8 mouse cellular contexts compared by ENCODE assay signal in genomic region chr17:47737271-47738065, GRCm38 (mm10). TPM values are rescaled to one million over a fixed set of nuclear protein-coding genes. Genes with fewer than 3 reads are reported as not detected.
DNase-seq lines count a peak whose midpoint lies in the region; ATAC-seq and TF ChIP-seq lines count a peak whose summit lies in the region.

No protein-coding gene starts in this region.

- peak overlapping the region; percentile 54 for H3K4me3 ChIP-seq in cortical plate, adult 2 months (ENCODE audit: insufficient read depth, low read length)

- peak; percentile 48 for DNase-seq in T-cell, adult 2 months (ENCODE audit: low spot score)
- DNase-seq in gastrocnemius, adult 8-10 months (ENCODE audit: low spot score in 2 of 2) = peak; percentile 92 to 95
- peak; percentile 84 for DNase-seq in induced T-regulatory cell, adult 2 months (ENCODE audit: low read depth)
- peak; percentile 51 to 92 for DNase-seq in left cerebral cortex, postnatal 10 days (ENCODE audit: extremely low spot score in 1 of 2, low spot score in 2 of 2)
- DNase-seq in right cerebral cortex, postnatal 25 days = peak; percentile 73
- DNase-seq in urinary bladder, postnatal 36 days (ENCODE audit: low spot score in 2 of 2) = peak; percentile 84 to 90

- intact Hi-C loops in left cerebral cortex, postnatal 10 days (cut with DNase I) = no loop called here

- ATAC-seq in megakaryocyte progenitor cell, adult 5-6 weeks (replicated peaks; ENCODE audit: poor library complexity) = peak; percentile 63

- no peaks in the 10 kb centered on the region; the same call in 1 of the 2 replicates for H3K4me1 ChIP-seq in cortical plate, adult 2 months (ENCODE audit: control insufficient read depth, insufficient read depth, low read length)

- no peak for TF ChIP-seq CTCF in cortical plate, adult 2 months (IDR thresholded peaks at IDR 0.05; ENCODE audit: extremely low read depth, insufficient read depth, low read length)

- TF ChIP-seq POLR2A in cortical plate, adult 2 months (IDR thresholded peaks at IDR 0.05; ENCODE audit: extremely low read depth, insufficient read depth, low read length) = 0 out of 2 replicates have a peak, but pooled peaks have one; percentile 11

- peak overlapping the region; percentile 91 for H3K27ac ChIP-seq in cortical plate, adult 2 months (ENCODE audit: insufficient read depth, low read length)

RNA-seq across cellular contexts. Expression of gene Tfeb, which starts 0.6 kb away (rescaled TPM):
- polyA plus RNA-seq in cortical plate, adult 2 months (2012; rRNA removed) = 11.1 and 11.4 TPM in 2 replicates
- 100 to 1,000 TPM; 102 to 107 (median 103) TPM for total RNA-seq in gastrocnemius, adult 8-10 months (2022)
- total RNA-seq in left cerebral cortex, postnatal 10 days (2021) = 1 to 10 TPM; 6.1 to 6.2 TPM
- 6.5 and 7.5 TPM in 2 replicates for total RNA-seq in megakaryocyte progenitor cell, adult 5-6 weeks (2015)
- 7.5 and 10.9 TPM in 2 replicates for total RNA-seq in megakaryocyte progenitor cell, adult 5-6 weeks (2017)

RNA-seq across cellular contexts. Expression of gene Pgc, which starts 10.8 kb away (rescaled TPM):
- polyA plus RNA-seq in cortical plate, adult 2 months (2012; rRNA removed) = not detected in 2 replicates
- total RNA-seq in gastrocnemius, adult 8-10 months (2022) = not detected
- total RNA-seq in left cerebral cortex, postnatal 10 days (2021) = not detected
- not detected in 2 replicates for total RNA-seq in megakaryocyte progenitor cell, adult 5-6 weeks (2015)
- not detected in 2 replicates for total RNA-seq in megakaryocyte progenitor cell, adult 5-6 weeks (2017)

RNA-seq across cellular contexts. Expression of gene Prickle4, which starts 42.9 kb away (rescaled TPM):
- polyA plus RNA-seq in cortical plate, adult 2 months (2012; rRNA removed) = 0.59 and 1.3 TPM in 2 replicates
- 1 to 10 TPM in 3 of 4 experiments, under 1 TPM in 1; 0.56 to 3.3 (median 2.3) TPM for total RNA-seq in gastrocnemius, adult 8-10 months (2022)
- total RNA-seq in left cerebral cortex, postnatal 10 days (2021) = 1 to 10 TPM; 2.3 to 4.5 TPM
- total RNA-seq in megakaryocyte progenitor cell, adult 5-6 weeks (2015) = 0.15 and 0.64 TPM in 2 replicates
- total RNA-seq in megakaryocyte progenitor cell, adult 5-6 weeks (2017) = 0.33 and 1.4 TPM in 2 replicates

RNA-seq across cellular contexts. Expression of gene Gm21981, which starts 43.2 kb away (rescaled TPM):
- 5.8 and 6.7 TPM in 2 replicates for polyA plus RNA-seq in cortical plate, adult 2 months (2012; rRNA removed)
- total RNA-seq in gastrocnemius, adult 8-10 months (2022) = under 1 TPM in 2 of 4 experiments, not detected in 2; 0.17 to 0.39 TPM
- 1 to 10 TPM; 5.7 to 6.4 TPM for total RNA-seq in left cerebral cortex, postnatal 10 days (2021)
- total RNA-seq in megakaryocyte progenitor cell, adult 5-6 weeks (2015) = 0.54 TPM in 1 of 2 replicates, not detected in the other
- total RNA-seq in megakaryocyte progenitor cell, adult 5-6 weeks (2017) = not detected in 2 replicates

RNA-seq across cellular contexts. Expression of gene Frs3, which starts 48.6 kb away (rescaled TPM):
- 35.9 and 40.2 TPM in 2 replicates for polyA plus RNA-seq in cortical plate, adult 2 months (2012; rRNA removed)
- total RNA-seq in gastrocnemius, adult 8-10 months (2022) = 1 to 10 TPM; 4.3 to 6.0 (median 5.2) TPM
- 10 to 100 TPM; 27.4 to 29.9 TPM for total RNA-seq in left cerebral cortex, postnatal 10 days (2021)
- 0.22 and 0.72 TPM in 2 replicates for total RNA-seq in megakaryocyte progenitor cell, adult 5-6 weeks (2015)
- total RNA-seq in megakaryocyte progenitor cell, adult 5-6 weeks (2017) = 0.12 and 0.61 TPM in 2 replicates

Comparison
In these comparisons a context has a peak if more than half of its experiments do, and no peak if none do; other contexts are left out.
1. Peak in every context shown above with its lines: DNase-seq, ATAC-seq, H3K4me3 ChIP-seq and H3K27ac ChIP-seq.
2. RNA of gene Tfeb, which starts 0.6 kb away (total RNA-seq): 102 to 107 TPM in gastrocnemius, adult 8-10 months; 6.5 to 10.9 TPM in megakaryocyte progenitor cell, adult 5-6 weeks and 6.1 to 6.2 TPM in left cerebral cortex, postnatal 10 days; every median in the first group is over 4 times any median in the second.